Mouse (Mus musculus): ENCODE measurements around the gene 2010109A12Rik.

- TF ChIP-seq POLR2A (IDR thresholded peaks at IDR 0.05; ENCODE audit: borderline replicate concordance, extremely low read depth, insufficient read depth, insufficient read length, poor library complexity, severe bottlenecking) (no peak), CTCF (IDR thresholded peaks at IDR 0.05; ENCODE audit: borderline replicate concordance, extremely low read depth, insufficient read depth, insufficient read length) (no peak)
Measured at GRCm38 (mm10) chr5:93224549-93224948, 18.2 kb downstream of the 2010109A12Rik start.
